Mouse (Mus musculus): ENCODE data around the gene Chmp4b. TPM values are rescaled to one million over a fixed set of nuclear protein-coding genes. Genes with fewer than 3 reads are reported as not detected.

The Chmp4b gene
- polyA plus RNA-seq, 1 experiment from 2014 or later: 18.4 TPM

DNA sequence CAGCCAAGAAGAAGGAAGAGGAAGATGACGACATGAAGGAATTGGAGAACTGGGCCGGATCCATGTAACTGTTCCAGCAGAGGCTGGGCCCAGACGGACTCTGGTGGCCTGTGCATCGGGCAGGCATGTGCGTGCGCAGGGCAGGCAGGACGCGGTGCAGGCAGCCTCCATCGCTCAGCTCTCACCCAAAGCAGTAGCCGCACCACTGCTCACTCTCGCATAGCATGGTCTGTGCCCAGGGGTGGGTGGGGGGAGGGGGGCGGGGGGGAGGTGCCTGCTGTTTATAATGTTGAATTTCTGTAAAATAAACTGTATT is 42.4 kb downstream of the Chmp4b start:
- 80% methylated on average over 12 of the region's 12 CpGs for WGBS
- Histone ChIP-seq H3K27ac (ENCODE audit: low read length) (no peak overlapping the region), H3K27me3 (ENCODE audit: control insufficient read depth, insufficient read depth, low read length) (no peaks in the 10 kb centered on the region), H3K9ac (replicated peaks; ENCODE audit: low read depth, low read length) (no peak overlapping the region), H3K9me3 (ENCODE audit: control insufficient read depth, low read depth, low read length) (no peaks in the 10 kb centered on the region), H3K4me1 (ENCODE audit: control insufficient read depth, insufficient read depth, low read length) (no peaks in the 10 kb centered on the region), H3K4me2 (replicated peaks; ENCODE audit: low read depth, low read length) (no peak overlapping the region), H3K4me3 (ENCODE audit: low read depth, low read length) (no peak overlapping the region), H3K36me3 (ENCODE audit: control insufficient read depth, insufficient read depth, low read length) (peaks cover 41% of the 10 kb centered on the region)
- no peak for ATAC-seq (ENCODE audit: insufficient number of reproducible peaks, insufficient read depth, low FRiP score, low read depth)

DNA sequence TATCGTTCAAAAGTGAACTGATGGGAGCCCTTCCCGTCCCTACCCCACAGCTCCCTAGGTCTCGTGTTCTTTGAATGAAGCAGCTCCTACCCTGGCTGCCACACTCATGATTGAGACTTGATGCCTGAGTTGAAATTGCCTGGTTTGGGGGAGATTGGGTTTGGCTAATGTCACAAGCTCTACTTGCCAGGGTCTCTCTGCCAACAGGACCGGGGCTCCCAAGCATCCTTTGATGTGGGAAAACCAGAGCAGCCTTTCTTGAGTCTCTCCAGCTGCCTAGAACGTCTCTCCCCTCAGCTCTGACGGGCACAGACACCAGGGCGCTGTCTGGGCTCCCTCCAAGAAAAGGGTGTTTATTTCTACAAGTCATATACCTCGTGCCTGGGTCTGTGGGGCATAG is 44.2 kb downstream of the Chmp4b start:
- ATAC-seq (ENCODE audit: insufficient number of reproducible peaks, insufficient read depth, low FRiP score, low read depth): no peak
- Histone ChIP-seq H3K4me2 (replicated peaks; ENCODE audit: low read depth, low read length) (no peak overlapping the region), H3K27ac (ENCODE audit: low read length) (no peak overlapping the region), H3K36me3 (ENCODE audit: control insufficient read depth, insufficient read depth, low read length) (peaks cover 35% of the 10 kb centered on the region), H3K9ac (replicated peaks; ENCODE audit: low read depth, low read length) (no peak overlapping the region), H3K27me3 (ENCODE audit: control insufficient read depth, insufficient read depth, low read length) (no peaks in the 10 kb centered on the region), H3K4me3 (ENCODE audit: low read depth, low read length) (no peak overlapping the region), H3K4me1 (ENCODE audit: control insufficient read depth, insufficient read depth, low read length) (no peaks in the 10 kb centered on the region), H3K9me3 (ENCODE audit: control insufficient read depth, low read depth, low read length) (no peaks in the 10 kb centered on the region)
- WGBS: 71% methylated on average over 8 of the region's 8 CpGs

DNA sequence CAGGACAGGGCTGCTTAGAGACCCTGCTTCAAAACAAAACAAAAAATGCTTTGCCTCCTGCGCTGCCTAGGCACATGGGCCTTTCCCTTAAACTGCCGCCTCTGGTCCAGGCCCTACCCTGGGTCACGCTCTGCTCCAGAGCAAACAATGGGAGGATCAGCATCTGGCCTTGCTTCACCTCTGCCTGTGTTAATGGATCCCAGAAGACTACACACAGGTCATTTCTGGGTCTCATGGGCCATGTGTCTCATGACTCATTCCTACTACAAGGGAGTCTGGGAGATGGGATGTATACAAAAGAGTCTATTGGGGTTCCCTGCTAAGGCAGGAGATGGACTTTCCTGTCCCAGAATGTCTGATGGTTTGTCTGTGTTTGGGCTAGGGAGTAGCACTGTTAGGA is 45.2 kb downstream of the Chmp4b start:
- no peak overlapping the region for H3K27ac ChIP-seq (ENCODE audit: low read length)
- WGBS: 68% methylated on average over 3 of the region's 3 CpGs
- H3K9ac ChIP-seq (replicated peaks; ENCODE audit: low read depth, low read length): no peak overlapping the region
- H3K4me2 ChIP-seq (replicated peaks; ENCODE audit: low read depth, low read length): no peak overlapping the region
- peaks cover 30% of the 10 kb centered on the region for H3K36me3 ChIP-seq (ENCODE audit: control insufficient read depth, insufficient read depth, low read length)
- H3K4me1 ChIP-seq (ENCODE audit: control insufficient read depth, insufficient read depth, low read length): no peaks in the 10 kb centered on the region
- H3K9me3 ChIP-seq (ENCODE audit: control insufficient read depth, low read depth, low read length): no peaks in the 10 kb centered on the region
- ATAC-seq (ENCODE audit: insufficient number of reproducible peaks, insufficient read depth, low FRiP score, low read depth): no peak
- no peaks in the 10 kb centered on the region for H3K27me3 ChIP-seq (ENCODE audit: control insufficient read depth, insufficient read depth, low read length)
- H3K4me3 ChIP-seq (ENCODE audit: low read depth, low read length): no peak overlapping the region

DNA sequence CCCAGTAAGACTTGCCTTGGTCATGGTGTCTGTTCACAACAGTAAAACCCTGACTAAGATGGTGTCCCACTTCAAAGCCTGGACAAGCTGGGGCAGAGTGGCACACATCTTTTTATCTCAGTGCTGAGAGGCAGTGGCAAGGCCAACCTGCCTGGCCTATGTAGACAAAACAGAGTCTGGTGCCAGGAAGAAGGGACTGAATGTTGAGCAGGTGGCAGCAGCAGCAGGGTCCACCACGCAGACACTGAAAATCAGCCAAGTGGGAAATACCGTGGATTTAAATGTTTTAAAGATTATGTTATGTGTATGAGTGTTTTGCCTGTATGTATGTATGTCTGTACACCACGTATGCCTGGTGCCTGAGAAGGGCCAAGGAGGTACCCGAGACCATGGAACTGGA is 47.9 kb downstream of the Chmp4b start:
- Histone ChIP-seq H3K4me1 (ENCODE audit: control insufficient read depth, insufficient read depth, low read length) (0 out of 2 replicates have a peak, but pooled peaks cover 3% of the 10 kb centered on the region), H3K4me2 (replicated peaks; ENCODE audit: low read depth, low read length) (no peak overlapping the region), H3K9me3 (ENCODE audit: control insufficient read depth, low read depth, low read length) (no peaks in the 10 kb centered on the region), H3K4me3 (ENCODE audit: low read depth, low read length) (no peak overlapping the region), H3K36me3 (ENCODE audit: control insufficient read depth, insufficient read depth, low read length) (peaks cover 11% of the 10 kb centered on the region), H3K9ac (replicated peaks; ENCODE audit: low read depth, low read length) (no peak overlapping the region), H3K27me3 (ENCODE audit: control insufficient read depth, insufficient read depth, low read length) (no peaks in the 10 kb centered on the region), H3K27ac (ENCODE audit: low read length) (no peak overlapping the region)
- WGBS: 96% methylated on average over 4 of the region's 4 CpGs
- ATAC-seq (ENCODE audit: insufficient number of reproducible peaks, insufficient read depth, low FRiP score, low read depth): no peak

DNA sequence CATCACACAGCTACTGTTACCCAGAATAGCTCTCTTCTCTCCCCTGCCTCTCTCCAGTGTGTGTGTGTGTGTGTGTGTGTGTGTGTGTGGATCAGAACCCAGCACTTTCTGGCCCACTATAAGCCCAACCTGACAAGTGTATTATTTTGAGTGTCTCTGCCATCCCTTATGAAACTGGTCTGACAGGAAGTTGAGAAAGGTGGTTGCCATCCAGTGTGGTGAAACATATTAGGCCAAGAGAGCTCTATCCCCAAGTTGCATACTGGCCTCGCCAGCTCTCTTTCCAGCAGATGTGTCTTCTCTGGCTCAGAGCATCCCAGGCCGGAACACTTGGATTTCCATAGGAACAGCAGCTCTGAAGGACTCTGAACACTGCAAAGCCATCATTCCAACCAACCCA is 48.7 kb downstream of the Chmp4b start:
- no peak overlapping the region for H3K4me3 ChIP-seq (ENCODE audit: low read depth, low read length)
- H3K36me3 ChIP-seq (ENCODE audit: control insufficient read depth, insufficient read depth, low read length): peaks cover 3% of the 10 kb centered on the region; the same call in 1 of the 2 replicates
- H3K9me3 ChIP-seq (ENCODE audit: control insufficient read depth, low read depth, low read length): no peaks in the 10 kb centered on the region
- no peaks in the 10 kb centered on the region for H3K27me3 ChIP-seq (ENCODE audit: control insufficient read depth, insufficient read depth, low read length)
- ATAC-seq (ENCODE audit: insufficient number of reproducible peaks, insufficient read depth, low FRiP score, low read depth): no peak
- H3K27ac ChIP-seq (ENCODE audit: low read length): no peak overlapping the region
- no peak overlapping the region for H3K4me2 ChIP-seq (replicated peaks; ENCODE audit: low read depth, low read length)
- 90% methylated on average over 2 of the region's 2 CpGs for WGBS
- H3K9ac ChIP-seq (replicated peaks; ENCODE audit: low read depth, low read length): no peak overlapping the region
- H3K4me1 ChIP-seq (ENCODE audit: control insufficient read depth, insufficient read depth, low read length): 0 out of 2 replicates have a peak, but pooled peaks cover 3% of the 10 kb centered on the region

DNA sequence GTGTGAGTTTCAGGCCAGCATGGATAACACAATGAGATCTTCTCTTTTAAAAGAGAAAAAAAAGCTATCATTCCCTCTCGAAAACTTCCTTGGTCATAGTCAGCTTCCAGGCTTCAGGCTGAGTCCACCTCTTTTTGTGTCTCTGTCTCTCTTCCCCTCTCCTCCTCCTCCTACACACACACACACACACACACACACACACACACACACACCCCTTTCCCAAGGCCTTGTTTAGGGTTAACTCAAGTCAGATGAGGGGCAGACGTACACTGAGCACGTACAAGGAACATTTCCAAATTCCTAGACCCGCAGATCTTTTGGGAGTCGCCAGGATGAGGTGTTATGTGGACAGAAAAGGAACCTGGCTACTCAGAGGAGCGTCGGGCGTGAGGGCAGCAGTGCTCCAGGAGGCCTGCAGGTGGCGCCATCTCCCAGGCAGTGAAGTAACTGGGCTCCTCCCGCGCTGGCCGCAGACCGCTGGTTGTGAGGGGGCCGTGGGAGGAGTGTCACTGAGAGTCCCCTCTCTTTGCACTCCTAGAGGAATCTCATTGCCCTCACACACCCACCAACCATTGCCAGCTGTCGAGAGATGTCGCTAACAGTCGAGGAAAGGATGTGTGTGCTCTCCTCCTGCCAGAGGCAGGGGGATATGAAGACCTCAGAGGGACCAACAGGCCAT is 51.3 kb downstream of the Chmp4b start:
- Histone ChIP-seq H3K27me3 (ENCODE audit: control insufficient read depth, insufficient read depth, low read length) (no peaks in the 10 kb centered on the region), H3K9ac (replicated peaks; ENCODE audit: low read depth, low read length) (no peak overlapping the region), H3K36me3 (ENCODE audit: control insufficient read depth, insufficient read depth, low read length) (no peaks in the 10 kb centered on the region), H3K4me3 (ENCODE audit: low read depth, low read length) (no peak overlapping the region), H3K9me3 (ENCODE audit: control insufficient read depth, low read depth, low read length) (no peaks in the 10 kb centered on the region), H3K27ac (ENCODE audit: low read length) (no peak overlapping the region), H3K4me2 (replicated peaks; ENCODE audit: low read depth, low read length) (peak overlapping the region; percentile 20; the same call in 1 of the 2 replicates), H3K4me1 (ENCODE audit: control insufficient read depth, insufficient read depth, low read length) (peaks cover 6% of the 10 kb centered on the region; the same call in 1 of the 2 replicates)
- 4% methylated on average over 17 of the region's 17 CpGs for WGBS
- peak; percentile 56; the same call in 1 of the 2 replicates for ATAC-seq (ENCODE audit: insufficient number of reproducible peaks, insufficient read depth, low FRiP score, low read depth)

DNA sequence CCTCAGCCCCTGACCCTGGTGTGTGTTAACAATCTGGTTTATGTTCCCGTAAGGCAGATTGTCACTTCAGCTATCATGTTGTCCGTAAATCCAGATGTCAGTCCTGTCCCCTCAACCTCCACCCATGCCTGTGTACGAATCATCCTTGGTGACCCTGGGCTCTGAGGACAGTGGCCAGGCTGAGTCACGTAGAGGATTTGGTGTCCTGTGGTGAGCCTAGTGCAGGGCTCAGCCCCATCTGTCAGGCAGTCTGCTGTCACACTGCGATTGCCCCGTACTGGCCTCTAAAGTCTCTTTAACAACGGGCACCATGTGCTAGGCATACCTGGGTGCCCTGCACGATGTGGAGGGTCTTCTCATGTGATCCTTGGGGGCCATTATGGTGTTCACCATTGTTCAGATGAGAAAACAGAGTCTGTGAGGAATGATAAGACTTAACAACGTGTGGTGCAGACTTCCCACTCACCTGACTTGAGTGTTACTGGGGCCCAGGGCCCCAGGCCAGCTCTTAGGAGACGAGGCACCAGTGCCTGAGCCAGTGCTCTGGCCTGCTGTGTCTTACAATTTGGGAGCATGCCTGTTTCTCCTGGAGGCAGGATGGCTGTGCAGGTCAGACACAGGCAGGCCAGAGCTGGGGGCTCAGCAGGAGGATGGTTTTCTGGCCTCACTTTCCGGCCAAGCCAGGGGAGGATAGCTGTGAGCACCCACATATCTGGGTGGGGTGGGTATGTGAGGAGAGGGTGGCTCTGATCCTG is 55.2 kb downstream of the Chmp4b start:
- ATAC-seq (ENCODE audit: insufficient number of reproducible peaks, insufficient read depth, low FRiP score, low read depth): no peak
- no peak overlapping the region for H3K27ac ChIP-seq (ENCODE audit: low read length)
- H3K4me3 ChIP-seq (ENCODE audit: low read depth, low read length): no peak overlapping the region
- H3K27me3 ChIP-seq (ENCODE audit: control insufficient read depth, insufficient read depth, low read length): no peaks in the 10 kb centered on the region
- H3K36me3 ChIP-seq (ENCODE audit: control insufficient read depth, insufficient read depth, low read length): no peaks in the 10 kb centered on the region
- 66% methylated on average over 11 of the region's 11 CpGs for WGBS
- peaks cover 7% of the 10 kb centered on the region; the same call in 1 of the 2 replicates for H3K4me1 ChIP-seq (ENCODE audit: control insufficient read depth, insufficient read depth, low read length)
- no peak overlapping the region for H3K9ac ChIP-seq (replicated peaks; ENCODE audit: low read depth, low read length)
- no peak overlapping the region for H3K4me2 ChIP-seq (replicated peaks; ENCODE audit: low read depth, low read length)
- H3K9me3 ChIP-seq (ENCODE audit: control insufficient read depth, low read depth, low read length): no peaks in the 10 kb centered on the region

DNA sequence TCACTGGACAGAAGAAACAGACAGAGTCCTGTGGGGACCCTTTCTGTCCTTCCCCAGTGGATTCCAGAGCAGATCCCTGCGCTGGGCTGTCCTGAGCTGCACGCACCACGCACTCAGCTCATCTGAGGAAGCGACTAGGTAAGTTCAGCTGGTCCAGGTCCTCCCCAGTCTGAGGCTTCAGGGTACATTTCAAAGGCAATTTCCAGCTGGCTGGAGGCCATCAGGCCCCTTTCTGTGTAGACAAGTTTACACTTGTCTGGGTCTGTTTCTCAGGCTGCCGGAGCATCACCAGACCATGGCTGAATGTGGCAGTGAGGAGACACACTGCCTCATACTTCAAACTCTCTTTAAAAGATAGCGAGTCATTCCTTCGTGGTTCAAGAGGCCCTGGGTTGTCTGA is 55.8 kb downstream of the Chmp4b start:
- Histone ChIP-seq H3K27ac (ENCODE audit: low read length) (no peak overlapping the region), H3K4me3 (ENCODE audit: low read depth, low read length) (no peak overlapping the region), H3K9me3 (ENCODE audit: control insufficient read depth, low read depth, low read length) (no peaks in the 10 kb centered on the region), H3K4me1 (ENCODE audit: control insufficient read depth, insufficient read depth, low read length) (peaks cover 7% of the 10 kb centered on the region; the same call in 1 of the 2 replicates), H3K36me3 (ENCODE audit: control insufficient read depth, insufficient read depth, low read length) (no peaks in the 10 kb centered on the region), H3K4me2 (replicated peaks; ENCODE audit: low read depth, low read length) (no peak overlapping the region), H3K9ac (replicated peaks; ENCODE audit: low read depth, low read length) (no peak overlapping the region), H3K27me3 (ENCODE audit: control insufficient read depth, insufficient read depth, low read length) (no peaks in the 10 kb centered on the region)
- 40% methylated on average over 7 of the region's 7 CpGs for WGBS
- ATAC-seq (ENCODE audit: insufficient number of reproducible peaks, insufficient read depth, low FRiP score, low read depth): no peak

All from stomach, embryonic 14.5 days (tissue).